Mouse (Mus musculus) cerebellum, adult (tissue): ENCODE results near the gene Hfe2.
A peak's percentile ranks its signal among the peaks of the same experiment; 100 is the strongest.

ENCODE experiments used
- ATAC-seq: cut with Nextera tagmentation; 2 replicates; pipeline ENCODE4 v1.9.2; 2017; ENCODE audit warnings: mild to moderate bottlenecking, moderate library complexity, mixed read lengths; ENCODE audit not compliant: insufficient number of reproducible peaks, low FRiP score, low TSS enrichment

Hfe2 gene

GRCm38 (mm10) chr3:96569966-96570605, 45.1 kb downstream of the Hfe2 start:
- ATAC-seq: no peak

DNA sequence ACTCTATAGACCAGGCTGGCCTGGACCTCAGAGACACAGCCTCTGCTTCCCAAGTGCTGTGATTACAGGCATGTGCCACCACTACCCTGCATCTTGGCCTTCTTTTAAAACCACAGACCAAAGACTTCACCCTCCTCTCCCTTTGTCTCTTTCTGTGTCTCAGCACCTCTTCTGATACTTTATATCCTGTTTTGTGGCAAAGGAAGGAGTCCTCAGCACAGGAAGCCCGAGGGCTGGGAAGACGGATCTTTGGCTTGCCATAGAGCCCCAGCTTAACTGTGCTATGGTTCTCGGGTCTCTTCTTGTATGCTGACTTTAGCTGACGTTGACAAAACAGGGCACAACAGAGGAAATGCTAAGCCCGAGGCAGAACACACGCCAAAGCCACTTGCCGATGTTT, 45.7 kb downstream of the Hfe2 start:
- ATAC-seq: no peak

DNA sequence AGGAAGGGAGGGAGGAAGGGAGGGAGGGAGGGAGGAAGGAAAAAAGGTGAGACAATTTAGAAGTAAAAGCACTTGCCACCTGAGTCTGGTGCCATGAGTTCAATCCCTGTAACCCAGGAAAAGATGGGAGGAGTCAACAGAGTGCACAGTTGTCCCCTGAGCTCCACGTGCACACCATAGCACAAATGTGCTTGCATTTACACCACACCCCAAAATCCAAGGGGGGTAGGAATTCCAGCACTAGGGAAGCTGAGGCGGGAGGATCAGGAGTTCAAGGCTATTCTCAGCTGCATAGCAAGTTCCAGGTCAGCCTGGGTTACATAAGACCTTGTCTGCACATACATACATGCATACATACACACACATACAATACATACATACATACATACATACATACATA, 46.4 kb downstream of the Hfe2 start:
- ATAC-seq: no peak

- no peak for ATAC-seq
These were observed 47.1 kb downstream of the Hfe2 start for GRCm38 (mm10) chr3:96571896-96572698.

- ATAC-seq: no peak
These were observed 48.9 kb downstream of the Hfe2 start for GRCm38 (mm10) chr3:96573611-96574511.

DNA sequence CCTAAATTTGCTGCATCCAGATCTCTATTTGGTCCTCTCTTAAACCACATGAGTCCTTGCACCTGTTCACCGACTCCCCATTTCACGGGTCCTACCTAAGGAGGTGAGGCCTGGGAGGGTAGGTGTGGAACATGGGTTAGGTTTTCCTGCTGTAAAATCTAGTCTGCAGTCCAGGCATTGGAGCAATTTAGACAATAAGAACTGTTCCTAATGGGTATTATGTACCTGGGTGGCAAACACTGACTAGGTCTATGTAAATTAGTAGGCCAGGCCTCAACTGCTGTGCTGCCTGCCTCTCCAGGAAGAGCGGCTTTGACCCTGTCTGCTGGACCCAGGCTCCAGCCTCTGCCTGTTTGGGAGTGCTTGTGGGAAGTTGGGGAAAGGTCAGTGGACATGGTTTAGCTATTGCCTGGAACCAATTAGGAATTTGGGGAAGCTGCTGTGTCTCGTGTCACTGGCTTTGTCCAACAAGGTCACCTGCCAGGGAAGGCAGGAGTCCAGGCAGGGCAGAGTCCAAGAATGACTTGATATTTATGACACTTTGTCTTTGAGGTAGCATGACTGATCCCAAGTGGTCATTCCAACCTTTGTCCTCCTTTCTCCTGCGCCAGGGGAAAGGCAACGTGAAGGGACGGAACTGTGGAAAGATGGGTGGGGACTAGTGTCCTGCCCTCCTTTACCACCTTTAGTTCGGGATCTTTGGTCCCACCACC, 50.5 kb downstream of the Hfe2 start:
- no peak for ATAC-seq

- no peak for ATAC-seq
These were observed 51.2 kb downstream of the Hfe2 start for GRCm38 (mm10) chr3:96576005-96576658.

- ATAC-seq: peak; percentile 90
These were observed 51.9 kb downstream of the Hfe2 start, which contains the start of gene Gm16253 for GRCm38 (mm10) chr3:96576690-96577541. Gm16253 (plus strand) TSS chr3:96576984.

DNA sequence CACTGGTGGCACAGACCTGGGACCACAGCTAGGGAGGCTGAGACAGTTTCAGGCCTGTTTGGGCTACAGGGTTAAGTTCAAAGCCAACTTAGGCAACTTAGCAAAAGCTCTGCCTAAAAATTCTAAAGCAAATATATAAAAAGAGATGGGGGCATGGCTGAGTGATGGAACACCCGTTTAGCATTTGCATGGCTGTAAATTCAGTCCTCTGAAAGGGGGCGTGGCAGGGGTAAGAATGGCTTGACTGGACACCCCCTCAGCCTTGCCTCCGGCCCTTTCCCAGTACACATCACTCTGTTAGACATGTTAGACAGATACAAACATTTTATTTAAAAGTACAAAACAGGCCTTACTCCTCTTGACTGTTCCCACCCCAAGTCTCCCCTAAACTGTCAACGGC, 52.6 kb downstream of the Hfe2 start:
- ATAC-seq: no peak
